8 mouse cellular contexts compared by ENCODE assay signal in genomic region chr8:54077271-54078120, GRCm38 (mm10). TPM values are rescaled to one million over a fixed set of nuclear protein-coding genes. Genes with fewer than 3 reads are reported as not detected.
DNase-seq lines count a peak whose midpoint lies in the region; ATAC-seq and TF ChIP-seq lines count a peak whose summit lies in the region.

Gene Vegfc (plus strand): TSS chr8:54077606.

- WGBS in hindbrain, embryonic 13.5 days, result under 1% methylated on average over 53 of the region's 79 CpGs
- under 1% methylated on average over 78 of the region's 79 CpGs for WGBS in limb, embryonic 10.5 days
- under 1% methylated on average over 60 of the region's 79 CpGs for WGBS in midbrain, embryonic 10.5 days
- under 1% methylated on average over 59 of the region's 79 CpGs for WGBS in small intestine, adult 2 months

- peak within 1 kb of the TSS; percentile 79 for H3K4me3 ChIP-seq in hindbrain, embryonic 13.5 days
- peak within 1 kb of the TSS; percentile 83 for H3K4me3 ChIP-seq in limb, embryonic 10.5 days
- H3K4me3 ChIP-seq in midbrain, embryonic 10.5 days, result peak within 1 kb of the TSS; percentile 83
- H3K4me3 ChIP-seq in small intestine, adult 2 months (ENCODE audit: low read depth, low read length), result peak within 1 kb of the TSS; percentile 88

- H3K4me2 ChIP-seq in hindbrain, embryonic 13.5 days, result peak within 1 kb of the TSS; percentile 85

- peak; percentile 54; the same call in 1 of the 2 replicates for TF ChIP-seq POLR2A in small intestine, adult 2 months (IDR thresholded peaks at IDR 0.05; ENCODE audit: low read depth, low read length)

- peak within 1 kb of the TSS; percentile 86 for H3K9ac ChIP-seq in hindbrain, embryonic 13.5 days

- H3K27me3 ChIP-seq in hindbrain, embryonic 13.5 days, result 0 out of 2 replicates have a peak, but pooled peaks cover 7% of the 10 kb centered on the region
- no peaks in the 10 kb centered on the region for H3K27me3 ChIP-seq in limb, embryonic 10.5 days (ENCODE audit: low read depth, poor library complexity, severe bottlenecking)
- peaks cover 48% of the 10 kb centered on the region for H3K27me3 ChIP-seq in midbrain, embryonic 10.5 days (ENCODE audit: low read depth, poor library complexity, severe bottlenecking)
- H3K27me3 ChIP-seq in small intestine, adult 2 months (ENCODE audit: control insufficient read depth, insufficient read depth, low read length), result no peaks in the 10 kb centered on the region

- H3K4me1 ChIP-seq in hindbrain, embryonic 13.5 days (replicated peaks), result peaks cover 8% of the 10 kb centered on the region
- peaks cover 23% of the 10 kb centered on the region for H3K4me1 ChIP-seq in limb, embryonic 10.5 days
- H3K4me1 ChIP-seq in midbrain, embryonic 10.5 days, result peaks cover 27% of the 10 kb centered on the region
- peaks cover 12% of the 10 kb centered on the region; the same call in 1 of the 2 replicates for H3K4me1 ChIP-seq in small intestine, adult 2 months (ENCODE audit: control insufficient read depth, insufficient read depth, insufficient read length, low read length)

- peak; percentile 38 for DNase-seq in WW6 (ENCODE audit: low read depth, low spot score)
- peak; percentile 77 to 78 for DNase-seq in cerebellum, postnatal 10 days
- DNase-seq in frontal cortex, postnatal 36 days (ENCODE audit: low spot score in 2 of 2), result peak; percentile 42 to 46
- DNase-seq in limb, embryonic 10.5 days (ENCODE audit: low spot score), result peak; percentile 78
- DNase-seq in midbrain, embryonic 10.5 days (ENCODE audit: low spot score), result peak; percentile 81
- no peak for DNase-seq in c-Kit-positive CD71-positive TER-119-positive erythroid progenitor cells, embryonic 14.5 days (ENCODE audit: low spot score)

- peak; percentile 90 for ATAC-seq in hindbrain, embryonic 13.5 days (ENCODE audit: low FRiP score)

- no peak for TF ChIP-seq CTCF in small intestine, adult 2 months (IDR thresholded peaks at IDR 0.05; ENCODE audit: extremely low read depth, insufficient read length, insufficient replicate concordance, low read depth, low read length)

- H3K36me3 ChIP-seq in hindbrain, embryonic 13.5 days, result no peaks in the 10 kb centered on the region
- no peaks in the 10 kb centered on the region for H3K36me3 ChIP-seq in limb, embryonic 10.5 days
- H3K36me3 ChIP-seq in midbrain, embryonic 10.5 days, result no peaks in the 10 kb centered on the region
- H3K36me3 ChIP-seq in small intestine, adult 2 months (ENCODE audit: control insufficient read depth, insufficient read depth, low read length), result no peaks in the 10 kb centered on the region

- peak within 1 kb of the TSS; percentile 78 for H3K27ac ChIP-seq in hindbrain, embryonic 13.5 days
- peak within 1 kb of the TSS; percentile 96 for H3K27ac ChIP-seq in limb, embryonic 10.5 days
- peak within 1 kb of the TSS; percentile 92 for H3K27ac ChIP-seq in midbrain, embryonic 10.5 days (replicated peaks)
- peak within 1 kb of the TSS; percentile 99 for H3K27ac ChIP-seq in small intestine, adult 2 months (ENCODE audit: insufficient read depth, low read depth, low read length)

- H3K9me3 ChIP-seq in hindbrain, embryonic 13.5 days, result no peaks in the 10 kb centered on the region
- H3K9me3 ChIP-seq in limb, embryonic 10.5 days (replicated peaks), result no peaks in the 10 kb centered on the region
- no peaks in the 10 kb centered on the region for H3K9me3 ChIP-seq in midbrain, embryonic 10.5 days (replicated peaks)

RNA-seq across cellular contexts. Expression of gene Vegfc, which starts in this region (rescaled TPM):
- 2.5 and 3.4 TPM in 2 replicates for polyA plus RNA-seq in hindbrain, embryonic 13.5 days (2015; fragmentation: Nextera tagmentation; extraction: Ambion mirVana)
- polyA plus RNA-seq in limb, embryonic 10.5 days (2016; fragmentation: Nextera tagmentation; extraction: Ambion mirVana), result 8.0 and 8.8 TPM in 2 replicates
- 5.1 and 5.4 TPM in 2 replicates for polyA plus RNA-seq in midbrain, embryonic 10.5 days (2016; fragmentation: Nextera tagmentation; extraction: Ambion mirVana)
- polyA plus RNA-seq in small intestine, adult 2 months (2012; rRNA removed), result 1.6 and 4.5 TPM in 2 replicates
